Mouse (Mus musculus) urinary bladder, postnatal 14 days (tissue): ENCODE data around the gene Nfib.

Experiments used
- DNase-seq: peaks from one replicate; pipeline ENCODE4 v3.0.0; 2021; ENCODE audit warnings: low spot score

Gene Nfib

GRCm38 (mm10) chr4:82391726-82392472 is 313.7 kb downstream of the Nfib start:
- no peak for DNase-seq

- DNase-seq: no peak
These were observed 315.0 kb downstream of the Nfib start for GRCm38 (mm10) chr4:82390545-82390944.

GRCm38 (mm10) chr4:82389876-82390275 is 315.7 kb downstream of the Nfib start:
- no peak for DNase-seq

GRCm38 (mm10) chr4:82387620-82388019 is 317.9 kb downstream of the Nfib start:
- DNase-seq: no peak

GRCm38 (mm10) chr4:82386222-82386993 is 319.1 kb downstream of the Nfib start:
- no peak for DNase-seq

- DNase-seq: no peak
These were observed 319.9 kb downstream of the Nfib start for GRCm38 (mm10) chr4:82385638-82386037.

- DNase-seq: no peak
These were observed 321.4 kb downstream of the Nfib start for GRCm38 (mm10) chr4:82383991-82384731.

GRCm38 (mm10) chr4:82383346-82383745 is 322.2 kb downstream of the Nfib start:
- no peak for DNase-seq

- DNase-seq: no peak
These were observed 323.8 kb downstream of the Nfib start for GRCm38 (mm10) chr4:82381786-82382185.

GRCm38 (mm10) chr4:82380578-82380977 is 325.0 kb downstream of the Nfib start:
- no peak for DNase-seq

- DNase-seq: no peak
These were observed 327.5 kb downstream of the Nfib start for GRCm38 (mm10) chr4:82378050-82378449.

- DNase-seq: no peak
These were observed 327.9 kb downstream of the Nfib start for GRCm38 (mm10) chr4:82377621-82378020.

- DNase-seq: no peak
These were observed 331.0 kb downstream of the Nfib start for GRCm38 (mm10) chr4:82374560-82374959.

GRCm38 (mm10) chr4:82372217-82372616 is 333.3 kb downstream of the Nfib start:
- no peak for DNase-seq

GRCm38 (mm10) chr4:82371471-82371870 is 334.1 kb downstream of the Nfib start:
- no peak for DNase-seq

GRCm38 (mm10) chr4:82369011-82369776 is 336.4 kb downstream of the Nfib start:
- no peak for DNase-seq

- no peak for DNase-seq
These were observed 337.3 kb downstream of the Nfib start for GRCm38 (mm10) chr4:82368091-82368775.

GRCm38 (mm10) chr4:82364696-82365385 is 340.7 kb downstream of the Nfib start:
- DNase-seq: no peak

- DNase-seq: peak; percentile 12
These were observed 341.6 kb downstream of the Nfib start for GRCm38 (mm10) chr4:82363951-82364350.

- DNase-seq: no peak
These were observed 343.3 kb downstream of the Nfib start for GRCm38 (mm10) chr4:82362294-82362693.

- DNase-seq: no peak
These were observed 345.5 kb downstream of the Nfib start for GRCm38 (mm10) chr4:82360081-82360511.
